Mouse (Mus musculus) ES-E14 (cell line): Measurements from ENCODE around the gene Dynlt3.

Source experiments
- CHD2 ChIP-seq: IDR thresholded peaks from 2 replicates; pipeline ENCODE4 v1.6.1; 2014; ENCODE audit warnings: mild to moderate bottlenecking, low read depth, low read length, inconsistent platforms
- MAFK ChIP-seq: IDR thresholded peaks from 2 replicates; pipeline ENCODE4 v1.6.1; 2014; ENCODE audit warnings: mild to moderate bottlenecking, low read depth, low read length, inconsistent platforms; ENCODE audit not compliant: insufficient read depth
- ZC3H11A ChIP-seq: IDR thresholded peaks from 2 replicates; pipeline ENCODE4 v1.6.1; 2012; ENCODE audit warnings: low read depth, mild to moderate bottlenecking, inconsistent platforms, low read length, borderline replicate concordance

GRCm38 (mm10) chrX:9672040-9672439 lies 9.2 kb upstream of the Dynlt3 start:
- TF ChIP-seq MAFK, result no peak
- TF ChIP-seq ZC3H11A, result no peak
- no peak for TF ChIP-seq CHD2
